Mouse (Mus musculus) cerebellum, postnatal 36 days (tissue): Measurements from ENCODE around the gene Rgl1.

Experiments
- DNase-seq, 2 experiments: peaks; one replicate each; pipeline ENCODE4 v3.0.0; 2021 to 2022; ENCODE audit warnings: mixed read lengths in 2 of 2

The Rgl1 gene

DNA sequence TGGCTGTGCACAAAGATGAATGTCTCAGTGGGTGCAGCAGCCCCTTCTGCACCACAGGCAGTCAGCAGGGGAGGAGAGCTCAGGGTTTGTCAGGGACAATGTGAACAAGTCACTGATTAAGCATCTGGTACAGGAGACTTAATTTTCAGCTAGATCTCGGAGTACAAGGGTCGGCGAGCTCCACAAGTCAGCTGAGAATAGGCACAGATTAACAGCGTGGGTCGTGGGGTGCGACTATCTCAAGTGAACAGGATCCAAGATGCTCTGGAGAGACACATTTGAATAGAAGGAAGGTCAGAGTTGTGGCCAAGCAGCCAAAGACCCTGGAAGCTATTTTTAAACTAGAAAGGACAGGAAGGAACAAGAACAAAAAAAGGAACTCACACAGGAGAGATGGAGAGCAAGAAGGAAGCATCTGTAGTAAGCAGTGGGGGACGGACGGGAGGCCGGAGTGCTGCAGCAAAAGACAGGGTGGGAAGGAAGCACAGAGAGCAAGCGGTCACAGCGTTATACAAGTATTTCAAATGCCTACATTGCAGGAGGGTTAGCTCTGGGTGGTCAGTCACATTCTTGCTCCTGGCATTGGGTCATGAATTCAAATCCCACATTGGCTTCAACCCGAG, 153.5 kb downstream of the Rgl1 start:
- no peak for DNase-seq

- no peak for DNase-seq
These were observed 156.6 kb downstream of the Rgl1 start for GRCm38 (mm10) chr1:152609547-152609946.

GRCm38 (mm10) chr1:152609006-152609405, 157.1 kb downstream of the Rgl1 start:
- DNase-seq, result no peak

DNA sequence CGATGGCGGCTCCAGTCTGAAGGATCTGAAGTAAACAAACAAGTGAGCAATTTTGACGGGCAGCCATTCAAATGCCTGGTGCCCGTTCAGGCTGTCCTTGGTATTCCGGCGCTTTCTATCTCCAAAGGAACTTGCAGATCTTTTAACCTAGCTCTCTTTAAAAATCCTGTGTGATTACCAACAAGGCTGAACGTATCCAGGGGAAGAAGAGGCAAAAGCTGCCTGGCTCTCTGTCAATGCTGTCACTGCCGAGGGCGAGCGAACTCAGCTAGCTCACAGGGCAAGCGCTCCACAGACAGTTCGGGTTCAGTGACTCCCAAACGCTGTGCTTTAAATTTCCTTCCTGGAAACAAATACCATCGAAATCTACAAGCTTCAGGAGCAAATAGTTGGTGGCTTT, 158.4 kb downstream of the Rgl1 start:
- no peak for DNase-seq

DNA sequence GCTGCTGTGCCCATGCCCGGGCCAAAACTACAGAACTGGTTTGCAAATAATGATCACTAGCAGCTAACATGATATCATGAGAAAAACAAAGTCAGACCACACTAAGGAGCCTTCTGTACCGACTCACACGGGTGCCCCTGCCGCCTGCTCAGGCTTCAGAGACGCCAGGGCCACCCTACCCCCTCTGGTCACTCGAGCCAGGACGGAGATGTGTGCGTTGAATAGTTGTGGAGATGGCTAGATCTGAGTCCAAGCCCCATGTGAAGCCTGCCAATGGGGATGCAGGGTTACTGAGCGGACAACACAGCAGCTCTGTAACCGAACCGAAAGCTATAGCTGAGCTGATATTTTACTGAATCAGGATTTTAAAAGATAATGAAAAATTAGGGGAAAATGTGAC, 159.4 kb downstream of the Rgl1 start:
- DNase-seq, result no peak

GRCm38 (mm10) chr1:152605895-152606625, 160.1 kb downstream of the Rgl1 start:
- no peak for DNase-seq

DNA sequence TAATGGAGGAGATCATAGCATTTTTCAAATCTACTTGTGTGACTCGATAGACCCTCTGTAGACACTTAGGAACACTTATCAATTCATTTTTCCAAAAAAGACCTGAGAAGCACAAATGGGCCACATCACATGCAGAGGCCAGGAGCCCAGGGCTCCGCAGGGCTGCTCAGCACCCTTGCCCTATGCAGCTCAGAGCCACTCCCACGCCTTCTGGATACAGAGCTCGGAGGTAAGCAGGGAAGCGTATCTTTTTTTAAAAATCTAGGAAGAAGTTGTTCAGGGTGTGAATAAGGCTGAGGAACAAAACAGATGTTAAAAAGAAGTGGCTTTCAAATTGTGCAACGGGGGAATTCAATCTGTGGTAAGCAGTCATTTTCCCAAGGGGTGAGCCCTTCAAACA, 162.0 kb downstream of the Rgl1 start:
- no peak for DNase-seq

GRCm38 (mm10) chr1:152603628-152604027, 162.5 kb downstream of the Rgl1 start:
- DNase-seq, result no peak

- DNase-seq, result no peak
These were observed 165.7 kb downstream of the Rgl1 start for GRCm38 (mm10) chr1:152600494-152600893.

GRCm38 (mm10) chr1:152599347-152599746, 166.8 kb downstream of the Rgl1 start:
- DNase-seq, result no peak

- no peak for DNase-seq
These were observed 171.5 kb downstream of the Rgl1 start for GRCm38 (mm10) chr1:152594690-152595089.

- no peak for DNase-seq
These were observed 172.2 kb downstream of the Rgl1 start for GRCm38 (mm10) chr1:152593831-152594549.

DNA sequence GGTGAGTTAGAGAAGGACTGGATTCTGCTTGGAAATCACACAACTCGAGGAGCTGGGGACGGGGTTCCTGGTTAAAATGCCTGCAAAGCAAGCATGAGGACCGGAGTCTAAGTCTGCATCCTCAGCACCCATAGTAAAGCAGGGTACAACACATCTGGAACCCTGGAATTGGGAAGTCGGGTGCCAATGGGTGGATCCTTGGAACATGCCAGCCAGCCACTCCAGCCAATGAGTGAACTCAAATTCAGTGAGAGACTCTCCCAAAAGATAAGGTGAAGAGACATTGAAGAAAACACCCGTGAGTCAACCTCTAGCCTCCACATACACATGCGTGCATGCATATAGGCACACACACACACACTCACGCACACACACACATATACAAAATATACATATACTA, 172.8 kb downstream of the Rgl1 start:
- DNase-seq, result no peak

- DNase-seq, result no peak
These were observed 173.5 kb downstream of the Rgl1 start for GRCm38 (mm10) chr1:152592609-152593008.

DNA sequence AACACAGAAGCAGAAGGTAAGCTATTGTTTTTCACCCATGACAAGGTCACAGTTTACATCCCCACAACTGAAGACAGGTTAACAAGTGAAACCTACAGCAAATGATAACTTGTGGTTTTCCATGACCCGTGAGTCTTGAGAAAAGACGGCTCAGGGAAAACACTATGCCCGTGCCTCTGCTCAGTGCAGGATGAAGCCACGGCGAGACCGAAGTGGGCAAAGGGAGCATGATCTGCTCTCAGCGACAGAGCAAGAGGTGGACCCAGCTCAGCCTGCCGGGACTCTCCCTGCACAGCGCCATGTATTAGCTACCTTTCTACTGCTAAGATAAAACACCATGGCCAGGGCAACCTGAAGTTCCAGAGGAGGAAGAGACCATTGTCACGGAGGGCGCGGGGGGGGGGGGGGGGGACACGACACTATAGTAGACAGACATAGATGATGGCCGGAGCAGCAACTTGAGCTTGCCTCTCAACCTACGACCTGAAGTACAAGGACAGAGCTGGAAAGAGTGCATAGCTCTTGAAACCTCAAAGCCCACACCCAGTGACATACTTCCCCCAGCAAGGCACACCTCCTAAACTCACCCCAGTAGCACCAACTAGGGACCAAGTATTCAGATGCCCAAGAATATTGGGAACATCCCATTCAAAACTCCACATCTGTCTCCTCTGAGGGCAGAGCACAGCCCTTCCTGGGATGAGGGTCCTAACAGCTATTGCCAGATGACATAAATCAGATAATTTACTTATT, 174.2 kb downstream of the Rgl1 start:
- DNase-seq, result no peak

DNA sequence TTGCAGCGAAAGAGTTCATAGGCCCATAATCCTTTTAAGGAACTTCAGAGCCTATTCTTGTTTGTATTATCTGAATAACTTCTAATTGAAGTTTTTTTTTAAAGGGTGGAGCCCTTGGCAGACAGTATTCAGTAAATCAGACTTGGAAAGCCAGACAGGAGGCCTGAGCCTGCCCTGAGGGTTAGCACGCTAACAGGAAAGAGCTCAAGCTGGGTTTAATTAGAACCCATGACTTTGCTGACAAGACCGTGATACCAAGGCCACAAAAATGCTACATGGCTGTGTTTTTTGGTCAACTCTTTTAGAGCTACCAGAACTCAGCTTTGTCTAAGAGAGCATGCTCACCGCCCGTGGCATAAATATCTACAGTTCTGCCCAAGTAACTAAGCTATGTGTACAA, 175.8 kb downstream of the Rgl1 start:
- no peak for DNase-seq

DNA sequence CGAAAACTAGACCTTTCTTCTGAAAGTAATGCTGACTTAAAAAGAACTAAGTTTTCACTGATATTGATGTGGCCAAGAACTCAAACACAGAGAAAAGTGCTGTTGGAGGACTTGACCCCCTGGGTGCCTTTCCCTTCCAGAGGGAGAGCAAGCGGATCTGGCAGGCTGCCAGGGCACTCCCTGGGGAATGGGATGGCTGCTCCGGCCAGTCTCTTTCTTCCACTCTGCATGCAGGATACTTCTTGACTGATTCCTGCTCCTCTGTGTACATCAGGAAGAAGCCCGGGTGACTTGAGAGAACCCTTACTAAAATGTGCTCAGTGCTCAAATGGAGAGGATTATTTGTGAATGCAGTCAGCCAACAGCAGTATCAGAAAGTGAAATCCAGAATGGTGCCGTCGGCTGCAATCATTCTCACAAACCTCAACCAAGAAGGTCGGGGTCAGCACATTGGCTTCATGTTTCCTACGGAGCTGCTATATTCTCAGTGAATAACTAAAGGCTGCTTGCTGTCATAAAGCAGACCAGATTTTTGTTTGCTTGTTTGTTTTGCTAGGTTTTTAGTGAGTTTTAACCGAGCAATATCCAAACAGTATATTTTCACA, 176.7 kb downstream of the Rgl1 start:
- DNase-seq, result peak; percentile 30 to 34

DNA sequence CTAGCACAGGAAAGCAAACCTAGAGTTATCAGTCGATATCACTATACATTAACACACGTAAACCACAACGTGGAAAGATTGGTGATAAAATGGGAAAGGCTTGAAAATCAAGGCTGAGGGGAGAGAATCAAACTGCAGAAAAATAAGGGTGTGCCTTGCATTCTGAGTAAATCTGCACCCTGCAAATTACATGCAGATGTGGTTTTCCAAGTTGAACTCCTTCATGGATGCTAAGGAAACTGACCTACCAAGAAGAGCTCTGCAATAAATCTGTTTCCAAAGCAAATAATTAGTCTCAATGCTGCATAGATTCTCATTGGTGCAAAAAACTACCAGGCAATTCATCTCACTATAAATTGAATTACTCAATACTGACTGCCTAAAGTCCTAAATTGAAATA, 178.7 kb downstream of the Rgl1 start:
- no peak for DNase-seq

GRCm38 (mm10) chr1:152585385-152585984, 180.7 kb downstream of the Rgl1 start:
- DNase-seq, result no peak

- DNase-seq, result no peak
These were observed 181.2 kb downstream of the Rgl1 start for GRCm38 (mm10) chr1:152584933-152585332.

DNA sequence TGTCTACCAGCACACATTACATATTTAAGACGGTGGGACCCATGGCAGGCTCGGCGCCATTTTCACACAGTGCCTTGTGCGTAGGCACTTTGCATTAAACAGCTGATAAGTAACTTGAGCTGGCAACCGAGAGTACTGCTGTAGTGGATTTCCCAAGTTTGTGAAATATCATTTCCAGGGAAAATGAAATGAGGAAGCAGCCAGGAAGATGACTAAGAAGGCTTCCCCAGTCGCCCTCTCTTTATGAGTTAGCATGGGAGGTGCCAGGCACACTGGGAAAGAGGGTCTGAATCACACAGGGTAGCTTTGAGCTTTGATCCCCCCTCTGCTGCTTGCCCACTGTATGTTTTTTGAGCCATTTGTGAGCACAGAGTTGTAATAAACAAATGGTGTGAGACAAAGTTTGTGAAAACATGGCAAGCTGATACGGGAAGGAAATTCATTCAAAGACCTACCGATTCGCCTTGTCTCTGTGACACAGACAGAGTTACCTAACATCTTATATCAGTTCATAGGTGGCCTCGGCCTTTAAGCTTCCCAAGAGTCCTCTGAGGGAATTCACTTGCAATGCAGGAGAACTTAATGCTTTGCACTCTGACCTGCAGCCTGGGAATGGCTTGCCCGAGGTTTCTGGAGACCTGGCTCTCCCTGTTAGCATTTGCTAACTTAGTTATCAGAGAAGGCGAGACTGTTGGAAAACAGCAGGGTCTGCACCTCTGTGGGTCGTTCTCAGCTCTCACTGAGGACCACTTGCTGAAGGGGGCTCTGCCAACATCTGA, 184.8 kb downstream of the Rgl1 start:
- DNase-seq, result no peak

- DNase-seq, result no peak
These were observed 187.2 kb downstream of the Rgl1 start for GRCm38 (mm10) chr1:152578944-152579343.
